Mouse (Mus musculus) mouse embryonic stem cell (cell line): ENCODE results near the gene Rcl1.

ENCODE experiments used
- in situ Hi-C, 2 experiments: fragments of 300-500 bp; cut with MboI; formaldehyde crosslinking; loops; 1 replicate in 1 of 2; 3 replicates in 1 of 2; pipeline ENCODE4 v1.14.3; 2019 to 2020; ENCODE audit warnings: low sequenced_read_pairs in 2 of 2, low pct_unique_long_range_greater_than_20kb in 1 of 2, mixed read lengths in 1 of 2; ENCODE audit not compliant: unreplicated experiment in 1 of 2

Gene Rcl1

GRCm38 (mm10) chr19:29138546-29139270 is 37.5 kb downstream of the Rcl1 start:
- in situ Hi-C loops = no loop called here

GRCm38 (mm10) chr19:29139699-29140456 is 38.7 kb downstream of the Rcl1 start:
- in situ Hi-C loops = no loop called here

- in situ Hi-C loops = no loop called here
These were observed 39.8 kb downstream of the Rcl1 start for GRCm38 (mm10) chr19:29140933-29141332.

GRCm38 (mm10) chr19:29142307-29142706 is 41.1 kb downstream of the Rcl1 start:
- in situ Hi-C loops = no loop called here

- in situ Hi-C loops = no loop called here
These were observed 44.2 kb downstream of the Rcl1 start for GRCm38 (mm10) chr19:29145421-29145820.

GRCm38 (mm10) chr19:29146820-29147219 is 45.6 kb downstream of the Rcl1 start:
- in situ Hi-C loops = no loop called here

GRCm38 (mm10) chr19:29149583-29149982 is 48.4 kb downstream of the Rcl1 start:
- in situ Hi-C loops = no loop called here

- in situ Hi-C loops = no loop called here
These were observed 48.9 kb downstream of the Rcl1 start for GRCm38 (mm10) chr19:29150038-29150437.

GRCm38 (mm10) chr19:29151443-29151842 is 50.3 kb downstream of the Rcl1 start:
- in situ Hi-C loops = no loop called here

GRCm38 (mm10) chr19:29155552-29155951 is 54.4 kb downstream of the Rcl1 start:
- in situ Hi-C loops = no loop called here

- in situ Hi-C loops = no loop called here
These were observed 55.2 kb downstream of the Rcl1 start for GRCm38 (mm10) chr19:29156417-29156816.

- in situ Hi-C loops = no loop called here
These were observed 56.7 kb downstream of the Rcl1 start for GRCm38 (mm10) chr19:29157678-29158466.

GRCm38 (mm10) chr19:29158486-29158885 is 57.3 kb downstream of the Rcl1 start:
- in situ Hi-C loops = no loop called here

GRCm38 (mm10) chr19:29163817-29164527 is 62.8 kb downstream of the Rcl1 start:
- in situ Hi-C loops = no loop called here

- in situ Hi-C loops = no loop called here
These were observed 63.5 kb downstream of the Rcl1 start for GRCm38 (mm10) chr19:29164528-29165166.

- in situ Hi-C loops = no loop called here
These were observed 66.8 kb downstream of the Rcl1 start for GRCm38 (mm10) chr19:29167938-29168337.

GRCm38 (mm10) chr19:29180336-29180735 is 79.2 kb downstream of the Rcl1 start:
- in situ Hi-C loops = no loop called here

GRCm38 (mm10) chr19:29182166-29182565 is 81.0 kb downstream of the Rcl1 start:
- in situ Hi-C loops = no loop called here
